Mouse (Mus musculus): ENCODE data around the gene Gm9913. TPM values are rescaled to one million over a fixed set of nuclear protein-coding genes. Genes with fewer than 3 reads are reported as not detected.

Gm9913 gene
- polyA plus RNA-seq, 1 experiment from 2014 or later = 0.24 TPM

Other genes starting within 250 kb of the Gm9913 start
- 24.5 and 27.2 TPM in 2 replicates for gene Fbn1, start 2.9 kb downstream of the Gm9913 start, polyA plus RNA-seq (2015; fragmentation: Nextera tagmentation; extraction: Ambion mirVana)
- 7.3 and 8.3 TPM in 2 replicates for gene Cep152, start 120.0 kb downstream of the Gm9913 start, polyA plus RNA-seq (2015; fragmentation: Nextera tagmentation; extraction: Ambion mirVana)
- gene Eid1, start 168.0 kb downstream of the Gm9913 start, polyA plus RNA-seq (2015; fragmentation: Nextera tagmentation; extraction: Ambion mirVana) = 227 and 241 TPM in 2 replicates
- 3.1 and 3.2 TPM in 2 replicates for gene Shc4, start 219.1 kb downstream of the Gm9913 start, polyA plus RNA-seq (2015; fragmentation: Nextera tagmentation; extraction: Ambion mirVana)

All from embryonic facial prominence, embryonic 15.5 days (tissue).